Mouse (Mus musculus): ENCODE results near the gene Rps18. TPM values are rescaled to one million over a fixed set of nuclear protein-coding genes. Genes with fewer than 3 reads are reported as not detected.

Gene Rps18
- total and polyA plus RNA-seq, 3 experiments: 286 to 1,183 TPM; not detected in 1

DNA sequence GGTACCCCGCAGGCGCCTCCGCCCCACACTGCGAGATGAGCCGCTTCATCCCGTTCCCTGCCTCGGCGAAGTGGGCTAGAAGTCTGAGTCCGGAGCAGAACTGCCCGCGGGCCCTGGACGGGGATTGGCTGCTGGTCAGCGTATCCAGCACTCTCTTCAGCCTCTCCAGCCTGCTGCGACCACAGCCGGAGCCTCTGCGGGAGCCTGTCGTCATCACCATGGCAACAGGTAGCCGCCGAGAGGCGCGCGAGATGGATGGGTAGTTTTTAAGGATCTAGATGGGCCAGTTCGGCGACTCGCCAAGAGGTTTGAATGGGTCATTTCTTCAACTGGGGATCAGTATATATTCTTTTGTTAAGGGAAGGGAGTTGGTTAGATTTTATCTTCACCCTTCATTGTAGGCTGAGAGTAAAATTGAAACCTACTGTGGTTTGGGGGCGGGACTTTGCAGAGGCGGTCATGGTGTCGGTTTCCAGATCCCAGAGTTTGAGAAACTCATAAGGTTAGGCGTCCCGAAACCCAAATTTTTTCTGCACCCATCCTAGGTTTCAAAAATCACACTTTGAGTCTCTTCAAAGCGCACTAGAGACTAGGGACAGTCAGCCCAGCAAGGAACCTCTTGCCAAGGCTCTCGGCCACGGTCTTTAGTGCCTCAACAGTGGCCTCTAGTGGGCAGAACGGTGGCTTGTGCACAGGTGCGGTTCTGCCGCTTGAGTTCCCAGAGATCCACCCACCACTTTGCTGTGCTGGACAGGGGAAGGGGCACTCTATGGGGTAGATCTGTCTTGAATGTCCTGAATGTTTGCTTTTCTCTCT lies 35.3 kb downstream of the Rps18 start:
- H3K9ac ChIP-seq (ENCODE audit: control insufficient read depth, low read depth, low read length, poor library complexity, severe bottlenecking): peak overlapping the region; percentile 73
- peaks cover 2 to 27% of the 10 kb centered on the region in 2 experiments for H3K4me1 ChIP-seq (ENCODE audit: control insufficient read depth in 1 of 2, insufficient read depth in 2 of 2, low read length in 2 of 2)
- H3K36me3 ChIP-seq (ENCODE audit: control insufficient read depth in 1 of 2, insufficient read depth in 2 of 2, low read length in 2 of 2): peaks cover 0 to 8% of the 10 kb centered on the region in 2 experiments; a peak in 2 of 4 replicates
- H3K27ac ChIP-seq (ENCODE audit: control insufficient read depth, low read depth, low read length): peak overlapping the region; percentile 66
- peak overlapping the region; percentile 77 to 81 for H3K4me3 ChIP-seq (ENCODE audit: control insufficient read depth in 1 of 2, insufficient read depth in 1 of 2, low read depth in 2 of 2, low read length in 2 of 2)
- no peaks in the 10 kb centered on the region for H3K27me3 ChIP-seq (ENCODE audit: control insufficient read depth in 1 of 2, insufficient read depth in 2 of 2, low read length in 2 of 2)
- peaks cover 8% of the 10 kb centered on the region for H3K79me2 ChIP-seq (ENCODE audit: control insufficient read depth, insufficient read depth, low read length, poor library complexity)
- no peaks in the 10 kb centered on the region for H3K9me3 ChIP-seq (replicated peaks; ENCODE audit: insufficient read depth, low read length)
- peak; percentile 88 for DNase-seq (ENCODE audit: low read depth, low spot score)
- TF ChIP-seq MAFK (IDR thresholded peaks at IDR 0.05; ENCODE audit: borderline replicate concordance, low read depth, low read length) (no peak), MEF2A (IDR thresholded peaks at IDR 0.05; ENCODE audit: extremely low read depth, insufficient replicate concordance, low read depth, low read length, poor library complexity, severe bottlenecking) (no peak), TAL1 (IDR thresholded peaks at IDR 0.05; ENCODE audit: low read length) (no peak), TCF12 (IDR thresholded peaks at IDR 0.05; ENCODE audit: low read depth, low read length) (peak; percentile 24; the same call in 1 of the 2 replicates), MYC (IDR thresholded peaks at IDR 0.05; ENCODE audit: low read depth, low read length) (peak; percentile 64; the same call in 1 of the 2 replicates), POLR2A (IDR thresholded peaks at IDR 0.05; ENCODE audit: control insufficient read depth in 1 of 2, insufficient read depth in 1 of 2, low read depth in 1 of 2, low read length in 2 of 2, poor library complexity in 1 of 2) (no peak), UBTF (IDR thresholded peaks at IDR 0.05; ENCODE audit: borderline replicate concordance, insufficient read depth, low read depth, low read length) (no peak), POLR2AphosphoS2 (IDR thresholded peaks at IDR 0.05; ENCODE audit: low read length) (no peak), USF1 (IDR thresholded peaks at IDR 0.05; ENCODE audit: low read depth, low read length) (no peak), E2F4 (IDR thresholded peaks at IDR 0.05; ENCODE audit: borderline replicate concordance, low read depth, low read length) (no peak), GATA1 (IDR thresholded peaks at IDR 0.05; ENCODE audit: low read depth, low read length) (no peak), CHD1 (IDR thresholded peaks at IDR 0.05; ENCODE audit: low read depth, low read length) (no peak), MXI1 (IDR thresholded peaks at IDR 0.05; ENCODE audit: low read depth, low read length) (peak; percentile 81), SIN3A (IDR thresholded peaks at IDR 0.05; ENCODE audit: low read length) (peak; percentile 82), ZMIZ1 (IDR thresholded peaks at IDR 0.05; ENCODE audit: low read depth, low read length) (no peak), RCOR1 (IDR thresholded peaks at IDR 0.05; ENCODE audit: low read depth, low read length) (no peak), ETS1 (IDR thresholded peaks at IDR 0.05; ENCODE audit: low read depth, low read length) (peak; percentile 42; the same call in 1 of the 2 replicates), CHD2 (IDR thresholded peaks at IDR 0.05; ENCODE audit: low read length) (no peak), GABPA (IDR thresholded peaks at IDR 0.05; ENCODE audit: low read depth, low read length) (no peak), MYB (IDR thresholded peaks at IDR 0.05; ENCODE audit: low read depth, low read length) (no peak), POLR2AphosphoS5 (IDR thresholded peaks at IDR 0.05; ENCODE audit: borderline replicate concordance, low read depth, low read length) (no peak), NELFE (IDR thresholded peaks at IDR 0.05; ENCODE audit: low read depth, low read length) (no peak), EP300 (IDR thresholded peaks at IDR 0.05; ENCODE audit: low read depth in 1 of 2, low read length in 2 of 2) (peak in 1 of 2 experiments; percentile 27; a peak in 1 of 4 replicates), TBP (IDR thresholded peaks at IDR 0.05; ENCODE audit: low read depth, low read length) (0 out of 2 replicates have a peak, but pooled peaks have one; percentile 1), ELF1 (IDR thresholded peaks at IDR 0.05; ENCODE audit: low read depth, low read length) (no peak), JUND (IDR thresholded peaks at IDR 0.05; ENCODE audit: low read depth, low read length) (0 out of 2 replicates have a peak, but pooled peaks have one; percentile 47), MAX (IDR thresholded peaks at IDR 0.05; ENCODE audit: low read length) (peak; percentile 59; the same call in 1 of the 2 replicates), SMC3 (IDR thresholded peaks at IDR 0.05; ENCODE audit: low read depth, low read length) (peak; percentile 68), ZC3H11A (IDR thresholded peaks at IDR 0.05; ENCODE audit: low read depth, low read length) (peak; percentile 31), HCFC1 (IDR thresholded peaks at IDR 0.05; ENCODE audit: low read depth, low read length) (peak; percentile 48; the same call in 1 of the 2 replicates), RAD21 (IDR thresholded peaks at IDR 0.05; ENCODE audit: low read depth, low read length) (peak; percentile 66), KAT2A (conservative IDR thresholded peaks at IDR 0.05; ENCODE audit: low read depth, low read length) (peak; percentile 38; the same call in 1 of the 2 replicates), ZKSCAN1 (IDR thresholded peaks at IDR 0.05; ENCODE audit: low read depth, low read length) (no peak), BHLHE40 (IDR thresholded peaks at IDR 0.05; ENCODE audit: borderline replicate concordance, low read depth, low read length) (no peak), CTCF (IDR thresholded peaks at IDR 0.05 in 2 of 3, conservative IDR thresholded peaks at IDR 0.05 in 1 of 3; ENCODE audit: control insufficient read depth in 1 of 3, insufficient read depth in 1 of 3, low read depth in 2 of 3, low read length in 3 of 3, poor library complexity in 1 of 3, severe bottlenecking in 1 of 3) (peak; percentile 86 to 90 (median 89)), ZNF384 (IDR thresholded peaks at IDR 0.05; ENCODE audit: low read depth, low read length) (peak; percentile 17; the same call in 1 of the 2 replicates)

All from MEL (cell line).